Mouse (Mus musculus): ENCODE measurements around the gene Mdk.

DNA sequence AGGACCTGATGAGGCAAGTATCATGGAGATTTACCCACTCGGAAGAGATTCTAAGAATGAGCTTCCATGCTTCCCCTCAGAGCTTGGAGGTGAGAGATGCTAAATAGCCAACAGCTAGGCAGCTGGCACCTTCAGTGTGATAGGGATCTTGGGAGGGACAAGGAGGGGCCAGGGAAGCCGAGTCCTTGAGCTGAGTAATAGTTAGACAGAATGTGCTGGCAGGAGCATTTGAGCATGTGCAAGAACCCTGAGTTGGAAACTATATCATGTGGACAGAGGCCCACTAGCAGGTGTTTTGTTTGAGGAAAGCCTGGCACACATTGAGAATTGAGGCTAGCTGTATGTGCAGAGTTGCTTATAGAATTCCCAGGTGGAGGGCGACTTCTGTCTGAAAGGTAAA lies 19.5 kb downstream of the Mdk start:
- TF ChIP-seq CTCF (IDR thresholded peaks at IDR 0.05; ENCODE audit: borderline replicate concordance, insufficient read depth, low read depth, low read length) (no peak), POLR2A (IDR thresholded peaks at IDR 0.05; ENCODE audit: borderline replicate concordance, insufficient read depth, low read length) (no peak)
